Mouse (Mus musculus) cortical plate, adult 2 months (tissue): ENCODE results near the gene Bmper.

Source experiments
- CTCF ChIP-seq: fragments of 200-500 bp; IDR thresholded peaks from 2 replicates; pipeline ENCODE4 v1.5.1; 2011; ENCODE audit warnings: mild to moderate bottlenecking, control low read depth, low read length; ENCODE audit not compliant: insufficient read depth; ENCODE audit errors: extremely low read depth
- POLR2A ChIP-seq: fragments of 200-500 bp; IDR thresholded peaks from 2 replicates; pipeline ENCODE4 v1.6.1; 2011; ENCODE audit warnings: mild to moderate bottlenecking, low read length, control low read depth; ENCODE audit not compliant: insufficient read depth; ENCODE audit errors: extremely low read depth

DNA sequence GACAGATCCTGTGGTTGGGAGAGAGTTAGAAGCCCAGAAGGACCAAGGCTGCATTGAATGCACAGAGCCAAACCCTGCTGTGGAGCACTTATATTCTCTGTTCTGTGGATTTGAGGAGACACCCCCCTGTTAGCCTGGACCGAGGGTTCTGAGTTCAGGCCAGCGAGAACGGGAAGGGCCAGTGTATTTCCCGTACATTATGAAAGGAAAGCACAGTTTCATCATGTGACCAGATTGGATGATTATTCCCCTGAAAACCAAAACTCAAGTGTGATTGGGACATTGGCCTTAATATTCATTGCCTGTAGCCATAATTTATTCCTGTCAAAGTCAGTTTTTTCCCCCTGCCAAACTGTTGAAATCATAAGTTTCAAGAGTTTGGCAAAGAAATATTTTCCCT lies 23.9 kb upstream of the Bmper start:
- TF ChIP-seq CTCF = no peak
- no peak for TF ChIP-seq POLR2A
